Mouse (Mus musculus): ENCODE measurements around the gene Tmem147. TPM values are rescaled to one million over a fixed set of nuclear protein-coding genes. Genes with fewer than 3 reads are reported as not detected.

The Tmem147 gene
- total RNA-seq, 2 experiments from 2014 or later: 119 to 127 TPM

DNA sequence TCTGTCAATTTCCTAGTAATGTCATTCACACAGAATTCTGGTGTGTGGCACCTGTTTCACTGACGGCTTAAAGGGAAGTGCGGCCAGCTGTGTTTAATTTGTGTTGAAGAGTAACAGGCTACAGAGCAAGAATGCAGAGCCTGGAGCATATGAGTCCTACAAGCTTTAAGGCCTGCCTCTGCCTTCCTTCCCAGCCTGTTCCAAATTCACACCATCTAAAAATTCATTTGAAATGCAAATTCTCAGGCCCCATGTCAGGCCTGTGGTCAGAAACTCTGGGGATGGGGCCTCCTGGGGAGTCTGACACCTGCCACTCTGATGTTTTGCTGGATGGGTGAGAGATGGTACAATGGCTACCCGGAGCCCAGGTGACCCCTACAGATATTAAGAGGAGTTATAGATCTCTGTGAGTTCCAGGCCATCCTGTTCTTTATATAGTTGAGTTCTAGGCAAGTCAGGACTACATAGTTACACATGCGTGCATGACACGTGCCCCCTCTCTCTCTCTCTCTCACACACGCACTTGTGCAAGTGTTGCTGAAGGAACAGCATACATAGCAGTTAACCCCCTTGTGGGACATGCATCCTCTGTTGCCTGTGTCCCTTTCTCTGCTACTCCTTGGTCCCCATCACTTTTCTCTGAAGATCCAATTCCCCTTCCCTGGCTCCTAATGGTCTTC, 5.9 kb downstream of the Tmem147 start:
- no peak for TF ChIP-seq CTCF (IDR thresholded peaks at IDR 0.05)
- H3K27ac ChIP-seq: no peak overlapping the region
- no peak for DNase-seq (ENCODE audit: extremely low spot score in 1 of 2, low spot score in 2 of 2)
- no peak overlapping the region for H3K4me3 ChIP-seq
- intact Hi-C loops (cut with DNase I): loop anchor here (10.0 kb wide), 1 partner anchor 139 kb away; the partner anchor contains the start of gene Kmt2b

DNA sequence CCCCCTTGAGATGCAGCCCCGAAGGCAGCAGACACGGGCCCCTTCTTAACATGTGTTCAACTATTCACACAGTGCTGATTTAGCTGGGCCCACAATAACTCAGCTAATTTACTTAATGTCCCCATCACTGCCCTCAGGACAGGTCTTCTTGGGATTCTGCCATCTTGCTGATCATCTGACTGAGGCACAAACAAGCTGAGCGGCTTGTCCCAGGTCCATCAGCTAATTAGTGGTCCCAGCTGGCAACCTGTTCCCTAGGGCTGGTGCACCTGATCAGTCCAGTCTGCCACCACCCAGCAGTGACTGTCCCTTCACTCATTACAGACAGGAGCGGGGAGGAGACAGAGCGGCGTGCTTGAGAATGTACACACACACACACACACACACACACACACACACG, 8.1 kb downstream of the Tmem147 start:
- TF ChIP-seq CTCF (IDR thresholded peaks at IDR 0.05): no peak
- no peak for DNase-seq (ENCODE audit: extremely low spot score in 1 of 2, low spot score in 2 of 2)
- no peak overlapping the region for H3K4me3 ChIP-seq
- no peak overlapping the region for H3K27ac ChIP-seq
- intact Hi-C loops (cut with DNase I): loop anchor here (10.0 kb wide), 1 partner anchor 136 kb away; the partner anchor contains the start of gene Kmt2b

DNA sequence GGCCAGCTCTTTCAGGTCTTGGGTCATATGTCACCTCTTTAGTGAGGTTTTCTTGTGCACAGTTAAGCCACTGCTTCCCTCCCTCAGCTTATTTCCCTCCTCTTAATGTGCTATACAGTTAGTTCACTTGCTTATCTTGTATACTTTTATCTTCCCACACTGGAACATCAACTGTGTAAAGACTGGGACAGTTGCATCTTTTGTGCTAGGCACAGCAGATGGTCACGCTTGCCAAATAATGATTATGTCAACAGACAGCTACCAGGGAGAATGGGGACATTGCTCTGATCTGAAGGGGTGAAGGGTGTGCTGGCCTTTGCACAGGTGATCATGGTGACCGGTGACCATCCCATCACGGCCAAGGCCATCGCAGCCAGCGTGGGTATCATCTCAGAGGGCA, 9.7 kb downstream of the Tmem147 start:
- no peak overlapping the region for H3K27ac ChIP-seq
- intact Hi-C loops (cut with DNase I): loop anchor here (5.0 to 10.0 kb wide), 3 partner anchors 37 to 135 kb away; partner anchors contain the start of gene Kmt2b
- DNase-seq (ENCODE audit: extremely low spot score in 1 of 2, low spot score in 2 of 2): no peak
- no peak for TF ChIP-seq CTCF (IDR thresholded peaks at IDR 0.05)
- H3K4me3 ChIP-seq: no peak overlapping the region

GRCm38 (mm10) chr7:30717716-30718046, 11.7 kb downstream of the Tmem147 start:
- no peak for DNase-seq (ENCODE audit: extremely low spot score in 1 of 2, low spot score in 2 of 2)
- H3K4me3 ChIP-seq: peak overlapping the region; percentile 30
- intact Hi-C loops (cut with DNase I): loop anchor here (5.0 kb wide), 2 partner anchors 35 to 40 kb away; no protein-coding TSS in a partner anchor
- H3K27ac ChIP-seq: no peak overlapping the region
- TF ChIP-seq CTCF (IDR thresholded peaks at IDR 0.05): no peak

DNA sequence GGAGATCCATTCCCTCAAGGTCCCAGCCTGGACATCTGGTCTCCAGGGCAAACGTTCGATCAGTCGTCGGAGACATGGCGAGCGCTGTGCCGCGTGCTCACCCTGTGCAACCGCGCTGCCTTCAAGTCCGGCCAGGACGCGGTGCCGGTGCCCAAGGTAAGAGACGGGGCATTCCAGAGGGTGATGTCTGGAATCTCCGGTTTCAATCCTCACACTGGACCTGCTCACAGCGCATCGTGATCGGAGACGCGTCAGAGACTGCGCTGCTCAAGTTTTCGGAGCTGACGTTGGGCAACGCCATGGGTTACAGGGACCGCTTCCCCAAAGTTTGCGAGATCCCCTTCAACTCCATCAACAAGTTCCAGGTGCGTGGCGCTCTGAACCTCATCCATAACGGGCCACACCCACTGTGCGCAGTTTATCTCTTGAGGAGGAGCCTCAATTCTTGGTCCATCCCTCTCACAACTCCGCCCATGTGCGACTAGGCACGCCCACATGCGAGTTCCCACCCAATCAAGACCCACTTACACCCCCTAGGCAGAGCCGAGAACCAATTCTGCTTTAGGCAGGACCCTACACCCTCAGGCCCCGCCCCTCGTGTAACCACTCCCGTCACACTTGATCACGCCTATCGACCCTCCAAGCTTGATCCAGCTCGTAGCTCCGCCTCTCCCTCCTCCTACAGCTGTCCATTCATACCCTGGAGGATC, 12.2 kb downstream of the Tmem147 start:
- intact Hi-C loops (cut with DNase I): loop anchor here (5.0 kb wide), 2 partner anchors 35 to 40 kb away; no protein-coding TSS in a partner anchor
- no peak for TF ChIP-seq CTCF (IDR thresholded peaks at IDR 0.05)
- Histone ChIP-seq H3K4me3 (peak overlapping the region; percentile 30), H3K27ac (no peak overlapping the region)
- peak; percentile 41 for DNase-seq (ENCODE audit: extremely low spot score in 1 of 2, low spot score in 2 of 2)

DNA sequence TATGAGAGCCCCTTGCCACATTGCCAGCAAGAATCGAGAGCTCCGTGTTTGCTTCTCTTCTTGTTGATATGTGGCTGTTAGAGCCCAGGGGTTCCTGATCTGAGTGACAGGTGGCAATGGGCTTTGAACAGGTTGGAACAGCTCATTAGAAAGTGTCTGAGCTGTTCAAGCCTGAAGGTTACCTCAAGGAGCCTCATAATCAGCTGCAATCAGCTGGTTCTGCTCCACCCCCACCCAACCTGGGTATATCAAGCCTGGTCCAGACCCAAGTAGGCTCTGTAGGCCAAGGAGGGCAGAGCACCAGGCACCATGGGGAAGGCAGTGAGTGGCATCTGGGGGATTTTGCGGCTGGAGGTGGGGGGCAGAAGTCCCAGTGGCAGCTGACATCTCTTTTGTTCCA, 17.4 kb downstream of the Tmem147 start, which contains the start of gene Atp4a:
Gene Atp4a (plus strand): TSS at position 268 of the 400 bp plus-strand sequence.
- intact Hi-C loops (cut with DNase I): no loop called here
- DNase-seq (ENCODE audit: extremely low spot score in 1 of 2, low spot score in 2 of 2): no peak
- no peak within 1 kb of the TSS for H3K4me3 ChIP-seq
- no peak within 1 kb of the TSS for H3K27ac ChIP-seq
- TF ChIP-seq CTCF (IDR thresholded peaks at IDR 0.05): no peak

DNA sequence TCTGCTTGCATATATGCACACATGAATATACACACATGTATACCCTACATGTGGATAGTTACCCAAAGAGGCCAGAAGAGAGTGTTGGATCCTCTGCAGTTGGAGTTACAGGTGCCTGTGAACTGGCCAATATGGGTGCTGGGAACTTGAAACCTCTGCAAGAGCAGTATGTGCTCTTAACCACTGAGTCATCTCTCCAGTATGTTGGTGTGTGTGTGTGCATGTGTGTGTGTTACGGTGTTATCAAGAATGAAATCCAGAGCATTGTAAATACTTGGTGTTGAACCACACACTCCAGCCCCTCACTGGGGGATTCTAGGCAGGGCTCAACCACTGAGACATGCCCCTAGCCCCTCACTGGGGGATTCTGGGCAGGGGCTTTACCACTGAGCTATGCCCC, 21.9 kb downstream of the Tmem147 start:
- TF ChIP-seq CTCF (IDR thresholded peaks at IDR 0.05): no peak
- intact Hi-C loops (cut with DNase I): no loop called here
- Histone ChIP-seq H3K4me3 (no peak overlapping the region), H3K27ac (no peak overlapping the region)
- no peak for DNase-seq (ENCODE audit: extremely low spot score in 1 of 2, low spot score in 2 of 2)

DNA sequence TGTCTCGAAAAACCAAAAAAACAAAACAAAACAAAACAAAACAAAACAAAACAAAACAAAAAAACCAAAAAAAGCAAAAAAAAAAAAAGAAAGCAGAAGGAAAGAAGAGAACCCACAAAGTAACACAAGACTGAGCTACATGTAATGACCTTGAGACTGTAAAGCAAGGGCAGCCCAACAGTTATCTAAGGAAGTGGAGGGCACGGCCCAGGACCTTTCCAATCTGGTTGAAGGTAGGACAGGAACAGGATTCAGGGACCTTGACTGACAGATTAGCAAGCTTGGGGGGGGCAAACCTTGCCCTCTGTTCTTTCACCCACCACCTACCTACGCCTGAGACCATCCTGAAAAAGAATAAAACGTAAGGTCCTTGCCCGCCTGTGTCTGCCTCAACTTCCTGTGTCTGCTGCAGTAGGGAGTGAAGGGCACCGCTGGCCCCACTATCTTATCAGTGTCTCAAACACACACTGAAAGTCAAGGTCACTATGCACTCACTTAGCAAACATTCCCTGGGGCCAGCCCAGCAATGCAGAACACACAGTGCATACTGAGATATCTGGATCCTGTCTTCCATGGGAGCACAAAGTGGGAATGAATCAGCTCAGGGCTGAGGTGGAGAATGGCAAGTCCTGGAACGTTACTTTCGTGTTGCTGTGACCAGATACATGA, 23.0 kb downstream of the Tmem147 start:
- Histone ChIP-seq H3K4me3 (no peak overlapping the region), H3K27ac (no peak overlapping the region)
- no peak for DNase-seq (ENCODE audit: extremely low spot score in 1 of 2, low spot score in 2 of 2)
- intact Hi-C loops (cut with DNase I): no loop called here
- no peak for TF ChIP-seq CTCF (IDR thresholded peaks at IDR 0.05)

GRCm38 (mm10) chr7:30698589-30698988, 30.8 kb downstream of the Tmem147 start, which contains the start of gene 2200002J24Rik:
2200002J24Rik (plus strand) TSS chr7:30698926.
- intact Hi-C loops (cut with DNase I): no loop called here
- no peak within 1 kb of the TSS for H3K27ac ChIP-seq
- TF ChIP-seq CTCF (IDR thresholded peaks at IDR 0.05): no peak
- no peak within 1 kb of the TSS for H3K4me3 ChIP-seq
- DNase-seq (ENCODE audit: extremely low spot score in 1 of 2, low spot score in 2 of 2): no peak

- Histone ChIP-seq H3K4me3 (no peak overlapping the region), H3K27ac (no peak overlapping the region)
- no peak for TF ChIP-seq CTCF (IDR thresholded peaks at IDR 0.05)
- DNase-seq (ENCODE audit: extremely low spot score in 1 of 2, low spot score in 2 of 2): no peak
- intact Hi-C loops (cut with DNase I): no loop called here
Observed at GRCm38 (mm10) chr7:30698101-30698500, 31.2 kb downstream of the Tmem147 start.

- intact Hi-C loops (cut with DNase I): no loop called here
- no peak overlapping the region for H3K4me3 ChIP-seq
- H3K27ac ChIP-seq: no peak overlapping the region
- no peak for DNase-seq (ENCODE audit: extremely low spot score in 1 of 2, low spot score in 2 of 2)
- no peak for TF ChIP-seq CTCF (IDR thresholded peaks at IDR 0.05)
Observed at GRCm38 (mm10) chr7:30688325-30688724, 41.0 kb downstream of the Tmem147 start.

- intact Hi-C loops (cut with DNase I): loop anchor here (5.0 kb wide), 2 partner anchors 34 to 84 kb away; no protein-coding TSS in a partner anchor
- no peak for DNase-seq (ENCODE audit: extremely low spot score in 1 of 2, low spot score in 2 of 2)
- Histone ChIP-seq H3K27ac (no peak overlapping the region), H3K4me3 (no peak overlapping the region)
- no peak for TF ChIP-seq CTCF (IDR thresholded peaks at IDR 0.05)
Observed at GRCm38 (mm10) chr7:30683425-30683824, 45.9 kb downstream of the Tmem147 start.

Data from left cerebral cortex, adult 2 months (tissue).